In the genomic region with DNA sequence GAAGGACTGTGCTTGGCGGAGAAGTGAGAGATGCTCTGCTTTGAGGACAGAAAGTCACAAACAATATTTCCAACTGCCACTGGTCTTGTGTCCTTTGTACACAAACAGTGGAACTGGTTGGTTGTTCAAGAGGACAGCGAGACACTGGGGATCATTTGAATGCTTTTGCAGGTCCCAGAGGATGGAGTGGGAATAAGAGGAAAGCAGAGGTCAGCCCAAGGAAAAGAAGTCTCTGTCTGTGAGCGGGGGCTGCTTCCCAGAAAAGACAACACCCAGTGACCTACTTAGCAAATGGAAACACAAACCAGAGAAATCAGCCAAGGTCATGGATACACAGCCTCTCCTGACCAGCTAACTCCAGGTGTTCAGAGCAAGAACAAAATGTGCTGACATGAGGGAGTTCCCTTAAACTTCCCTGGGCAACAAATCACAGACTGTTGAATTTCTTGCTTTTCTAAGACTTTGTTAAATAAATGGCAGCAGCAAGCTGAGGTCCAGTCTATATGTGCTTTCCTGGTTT, we compare ENCODE assay signal across 13 mouse cellular contexts. TPM values are rescaled to one million over a fixed set of nuclear protein-coding genes. Genes with fewer than 3 reads are reported as not detected.
A peak's percentile ranks its signal among the peaks of the same experiment; 100 is the strongest.
DNase-seq lines count a peak whose midpoint lies in the region.
"Had no signal": no experiment of that assay in that cellular context is flagged by ENCODE, and none has a peak within 500 bp of the region (broad histone marks: within the 10 kb centered on the region; RNA-seq: fewer than 3 reads in every experiment).

No protein-coding gene starts in this region.

- peak; percentile 17 for DNase-seq in gastrocnemius, postnatal 25 days
- no peak for DNase-seq in gastrocnemius, adult 8-10 months (ENCODE audit: low spot score in 2 of 2)
- DNase-seq in heart, adult 8-10 months (ENCODE audit: low spot score), result peak; percentile 32
- no peak for DNase-seq in heart, postnatal 4 days
- DNase-seq in R1 (ENCODE audit: low read depth, low spot score), result peak; percentile 21
- peak; percentile 18 for DNase-seq in skeletal muscle tissue, adult 2 months (ENCODE audit: low read depth, low spot score)
- no peak for DNase-seq in kidney, adult 11 months
- DNase-seq: adrenal gland, postnatal 10 days; cerebellum, adult 11 months; cerebellum, adult 8-10 months; cerebellum, postnatal 25 days; kidney, adult 18-20 months had no signal

RNA-seq across cellular contexts. Expression of gene Il1b, which starts 48.5 kb away (rescaled TPM):
- total RNA-seq in gastrocnemius, postnatal 25 days (2021), result not detected
- not detected for total RNA-seq in gastrocnemius, adult 8-10 months (2022)
- 1 to 10 TPM in 2 of 4 experiments, under 1 TPM in 2; 0.47 to 1.9 (median 1.0) TPM for total RNA-seq in heart, adult 8-10 months (2022)
- under 1 TPM in 1 of 2 experiments, not detected in 1; 0.25 TPM for total RNA-seq in heart, postnatal 4 days (2021)
- total RNA-seq: ES-E14 had no signal

Comparison
In these comparisons a context has a peak if more than half of its experiments do, and no peak if none do; other contexts are left out.
1. DNase-seq: peak in gastrocnemius, postnatal 25 days (single experiment), heart, adult 8-10 months (single experiment), R1 (single experiment) and skeletal muscle tissue, adult 2 months (single experiment); none in gastrocnemius, adult 8-10 months (0 of 2), heart, postnatal 4 days (single experiment) and kidney, adult 11 months (single experiment).